Mouse (Mus musculus): ENCODE data around the gene Fam163a. TPM values are rescaled to one million over a fixed set of nuclear protein-coding genes. Genes with fewer than 3 reads are reported as not detected.

The Fam163a gene
- total RNA-seq, 4 experiments from 2014 or later = 10.8 to 21.6 (median 13.5) TPM

- DNase-seq = no peak
These were observed 177.0 kb downstream of the Fam163a start for GRCm38 (mm10) chr1:156027849-156028248.

Other genes with a start within 250 kb of the Fam163a start
- gene Cep350, start 231.8 kb downstream of the Fam163a start, total RNA-seq (2022) = 10 to 100 TPM; 29.9 to 44.4 (median 38.4) TPM
- 100 to 1,000 TPM; 116 to 149 (median 129) TPM for gene Tor1aip2, start 169.6 kb downstream of the Fam163a start, total RNA-seq (2022)
- gene Tor1aip1, start 168.5 kb downstream of the Fam163a start, total RNA-seq (2022) = 100 to 1,000 TPM in 3 of 4 experiments, 10 to 100 TPM in 1; 100.0 to 113 (median 106) TPM
- gene Tdrd5, start 98.6 kb upstream of the Fam163a start, total RNA-seq (2022) = 1 to 10 TPM in 1 of 4 experiments, under 1 TPM in 2, not detected in 1; 0.52 to 1.2 (median 0.56) TPM
- gene Nphs2, start 105.7 kb upstream of the Fam163a start, total RNA-seq (2022) = not detected
- gene Gm2000, start 161.0 kb upstream of the Fam163a start, total RNA-seq (2022) = 100 to 1,000 TPM; 446 to 689 (median 549) TPM
- 10 to 100 TPM in 1 of 4 experiments, 1 to 10 TPM in 3; 3.8 to 11.2 (median 4.3) TPM for gene Axdnd1, start 216.1 kb upstream of the Fam163a start, total RNA-seq (2022)

Data from adrenal gland, adult 8-10 months (tissue).